Mouse (Mus musculus): ENCODE results near the gene 1190005I06Rik. TPM values are rescaled to one million over a fixed set of nuclear protein-coding genes. Genes with fewer than 3 reads are reported as not detected.

Gene 1190005I06Rik
- polyA plus RNA-seq, 1 experiment from 2014 or later, result 14.8 TPM

DNA sequence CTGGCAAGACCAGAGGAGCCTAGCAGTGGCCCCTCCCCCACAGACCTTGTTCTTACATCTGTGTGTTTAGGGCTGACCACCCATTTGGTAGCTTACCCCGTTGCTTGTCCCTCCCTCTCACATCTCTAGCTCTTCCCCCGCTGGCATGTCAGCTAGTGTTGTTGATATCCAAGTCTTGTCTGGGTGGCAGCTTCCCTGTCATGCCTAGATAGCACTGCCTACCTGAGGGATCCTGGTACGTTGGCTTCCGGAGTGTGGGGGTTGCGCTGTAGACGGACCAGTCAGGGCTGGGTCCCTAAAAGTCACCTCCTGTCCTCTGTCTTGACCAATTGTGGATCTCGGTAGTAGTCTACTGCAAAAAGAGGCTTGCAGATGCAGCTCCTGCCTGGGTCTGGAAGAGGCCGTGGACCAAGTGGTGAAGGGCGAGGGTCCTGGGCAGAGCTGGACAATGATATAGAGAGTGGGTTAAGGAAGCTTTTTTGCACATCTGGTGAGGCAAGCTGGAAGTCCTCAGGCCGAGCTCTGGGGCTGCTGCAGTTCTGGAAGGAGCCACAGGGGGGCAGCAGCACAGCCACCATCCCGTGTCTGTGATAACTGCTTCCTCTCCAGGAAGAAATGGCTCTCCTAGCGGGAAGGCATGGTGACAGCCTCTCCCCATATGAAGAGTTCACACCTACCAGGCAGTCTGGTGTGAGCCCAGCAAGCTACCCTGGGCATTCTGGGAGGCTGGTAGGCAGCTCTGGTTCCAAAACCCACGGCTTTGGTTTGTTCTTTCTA lies 77.3 kb downstream of the 1190005I06Rik start:
- Histone ChIP-seq H3K4me1 (peaks cover 29% of the 10 kb centered on the region), H3K27me3 (no peaks in the 10 kb centered on the region), H3K27ac (no peak overlapping the region), H3K9me3 (no peaks in the 10 kb centered on the region), H3K4me3 (no peak overlapping the region), H3K4me2 (no peak overlapping the region), H3K9ac (no peak overlapping the region), H3K36me3 (peaks cover 91% of the 10 kb centered on the region)
- ATAC-seq (ENCODE audit: insufficient number of reproducible peaks, insufficient read depth, low FRiP score, low TSS enrichment, low read depth), result no peak
- whole genome bisulfite sequencing, result 55% methylated on average over 13 of the region's 13 CpGs

GRCm38 (mm10) chr8:120569123-120569522 lies 78.3 kb downstream of the 1190005I06Rik start:
- WGBS, result 96% methylated on average over 17 of the region's 17 CpGs
- H3K4me1 ChIP-seq, result peaks cover 32% of the 10 kb centered on the region

DNA sequence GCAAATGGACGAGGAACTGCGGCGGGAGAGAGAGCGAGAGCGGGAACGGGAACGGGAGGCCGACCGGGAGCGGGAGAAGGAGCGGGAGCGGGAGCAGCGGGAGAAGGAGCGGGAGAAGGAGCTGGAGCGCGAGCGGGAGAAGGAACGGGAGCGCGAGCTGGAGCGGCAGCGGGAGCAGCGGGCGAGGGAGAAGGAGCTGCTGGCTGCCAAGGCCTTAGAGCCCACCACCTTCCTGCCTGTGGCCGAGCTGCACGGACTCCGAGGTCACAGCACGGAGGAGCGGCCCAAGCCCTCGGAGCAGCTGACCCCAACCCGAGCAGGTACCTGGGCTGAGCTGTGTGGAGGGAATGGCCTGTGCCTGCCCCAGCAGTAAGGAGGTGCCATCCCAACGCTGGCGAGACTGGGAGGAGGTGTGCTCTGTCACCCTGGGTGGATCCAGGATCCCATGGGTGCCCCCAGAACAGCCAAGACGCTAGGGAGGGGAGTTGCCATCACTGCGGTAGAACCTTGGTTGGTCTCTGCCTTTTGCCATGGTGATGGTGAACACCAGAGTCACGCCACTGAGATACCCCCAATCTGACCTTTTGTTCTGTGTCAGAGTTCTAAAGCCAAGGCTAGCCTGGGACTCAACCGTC lies 79.2 kb downstream of the 1190005I06Rik start:
- Histone ChIP-seq H3K27me3 (no peaks in the 10 kb centered on the region), H3K4me1 (peaks cover 37% of the 10 kb centered on the region), H3K36me3 (peaks cover 75% of the 10 kb centered on the region), H3K9ac (no peak overlapping the region), H3K9me3 (no peaks in the 10 kb centered on the region), H3K27ac (no peak overlapping the region), H3K4me2 (no peak overlapping the region), H3K4me3 (no peak overlapping the region)
- no peak for ATAC-seq (ENCODE audit: insufficient number of reproducible peaks, insufficient read depth, low FRiP score, low TSS enrichment, low read depth)
- WGBS, result 95% methylated on average over 37 of the region's 37 CpGs

More at GRCm38 (mm10) chr8:120569123-120569522, 78.3 kb downstream of the 1190005I06Rik start:
- no peak overlapping the region for H3K4me2 ChIP-seq
- ATAC-seq (ENCODE audit: insufficient number of reproducible peaks, insufficient read depth, low FRiP score, low TSS enrichment, low read depth), result no peak
- H3K27ac ChIP-seq, result no peak overlapping the region
- no peaks in the 10 kb centered on the region for H3K9me3 ChIP-seq
- no peaks in the 10 kb centered on the region for H3K27me3 ChIP-seq
- H3K36me3 ChIP-seq, result peaks cover 84% of the 10 kb centered on the region
- no peak overlapping the region for H3K4me3 ChIP-seq
- H3K9ac ChIP-seq, result no peak overlapping the region

DNA sequence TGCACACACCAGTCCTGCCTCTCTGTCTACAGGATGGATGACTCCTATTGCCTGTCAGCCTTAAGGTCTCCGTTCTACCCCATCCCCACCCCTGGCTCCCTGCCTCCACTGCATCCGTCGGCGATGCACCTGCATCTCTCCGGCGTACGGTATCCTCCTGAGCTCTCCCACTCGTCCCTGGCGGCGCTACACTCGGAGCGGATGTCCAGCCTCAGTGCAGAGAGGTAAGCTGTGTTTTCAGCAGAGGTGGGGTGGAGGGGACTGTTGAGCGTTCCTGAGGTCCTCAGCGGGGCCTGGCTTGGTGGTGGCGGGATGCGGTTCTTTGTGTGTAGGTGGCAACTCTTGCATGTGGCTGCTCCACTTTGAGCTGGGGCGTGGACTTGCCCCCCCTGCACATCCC lies 79.7 kb downstream of the 1190005I06Rik start:
- Histone ChIP-seq H3K36me3 (peaks cover 70% of the 10 kb centered on the region), H3K27ac (no peak overlapping the region), H3K4me2 (no peak overlapping the region), H3K4me3 (no peak overlapping the region), H3K4me1 (peaks cover 42% of the 10 kb centered on the region), H3K9me3 (no peaks in the 10 kb centered on the region), H3K9ac (no peak overlapping the region), H3K27me3 (no peaks in the 10 kb centered on the region)
- ATAC-seq (ENCODE audit: insufficient number of reproducible peaks, insufficient read depth, low FRiP score, low TSS enrichment, low read depth), result no peak
- 95% methylated on average over 17 of the region's 17 CpGs for WGBS

GRCm38 (mm10) chr8:120566681-120567080 lies 80.8 kb downstream of the 1190005I06Rik start:
- H3K27me3 ChIP-seq, result no peaks in the 10 kb centered on the region
- no peak for ATAC-seq (ENCODE audit: insufficient number of reproducible peaks, insufficient read depth, low FRiP score, low TSS enrichment, low read depth)
- H3K4me1 ChIP-seq, result peaks cover 53% of the 10 kb centered on the region
- WGBS, result 70% methylated on average over 8 of the region's 8 CpGs
- no peak overlapping the region for H3K4me2 ChIP-seq
- no peak overlapping the region for H3K27ac ChIP-seq
- peaks cover 63% of the 10 kb centered on the region for H3K36me3 ChIP-seq
- H3K9me3 ChIP-seq, result no peaks in the 10 kb centered on the region
- no peak overlapping the region for H3K9ac ChIP-seq
- H3K4me3 ChIP-seq, result no peak overlapping the region

- Histone ChIP-seq H3K4me1 (peaks cover 67% of the 10 kb centered on the region), H3K27me3 (no peaks in the 10 kb centered on the region), H3K4me3 (no peak overlapping the region), H3K27ac (peak overlapping the region; percentile 51), H3K36me3 (peaks cover 50% of the 10 kb centered on the region), H3K4me2 (no peak overlapping the region), H3K9ac (0 out of 2 replicates have a peak overlapping the region, but pooled peaks have one; percentile 8), H3K9me3 (no peaks in the 10 kb centered on the region)
- ATAC-seq (ENCODE audit: insufficient number of reproducible peaks, insufficient read depth, low FRiP score, low TSS enrichment, low read depth), result no peak
- 10% methylated on average over 7 of the region's 7 CpGs for WGBS
These were observed 82.2 kb downstream of the 1190005I06Rik start for GRCm38 (mm10) chr8:120565151-120565711.

- Histone ChIP-seq H3K36me3 (peaks cover 42% of the 10 kb centered on the region), H3K27me3 (no peaks in the 10 kb centered on the region), H3K9me3 (no peaks in the 10 kb centered on the region), H3K4me3 (no peak overlapping the region), H3K4me2 (peak overlapping the region; percentile 37), H3K9ac (peak overlapping the region; percentile 49; the same call in 1 of the 2 replicates), H3K4me1 (peaks cover 78% of the 10 kb centered on the region), H3K27ac (peak overlapping the region; percentile 86)
- 10% methylated on average over 20 of the region's 20 CpGs for WGBS
- ATAC-seq (ENCODE audit: insufficient number of reproducible peaks, insufficient read depth, low FRiP score, low TSS enrichment, low read depth), result no peak
These were observed 83.3 kb downstream of the 1190005I06Rik start for GRCm38 (mm10) chr8:120563851-120564837.

GRCm38 (mm10) chr8:120563348-120563724 lies 84.1 kb downstream of the 1190005I06Rik start:
- no peaks in the 10 kb centered on the region for H3K27me3 ChIP-seq
- H3K4me1 ChIP-seq, result peaks cover 86% of the 10 kb centered on the region
- H3K9ac ChIP-seq, result peak overlapping the region; percentile 36; the same call in 1 of the 2 replicates
- no peaks in the 10 kb centered on the region for H3K9me3 ChIP-seq
- peak overlapping the region; percentile 86 for H3K27ac ChIP-seq
- ATAC-seq (ENCODE audit: insufficient number of reproducible peaks, insufficient read depth, low FRiP score, low TSS enrichment, low read depth), result peak; percentile 10; the same call in 1 of the 2 replicates
- H3K36me3 ChIP-seq, result peaks cover 40% of the 10 kb centered on the region
- H3K4me2 ChIP-seq, result peak overlapping the region; percentile 37
- no peak overlapping the region for H3K4me3 ChIP-seq
- 3% methylated on average over 8 of the region's 8 CpGs for WGBS

DNA sequence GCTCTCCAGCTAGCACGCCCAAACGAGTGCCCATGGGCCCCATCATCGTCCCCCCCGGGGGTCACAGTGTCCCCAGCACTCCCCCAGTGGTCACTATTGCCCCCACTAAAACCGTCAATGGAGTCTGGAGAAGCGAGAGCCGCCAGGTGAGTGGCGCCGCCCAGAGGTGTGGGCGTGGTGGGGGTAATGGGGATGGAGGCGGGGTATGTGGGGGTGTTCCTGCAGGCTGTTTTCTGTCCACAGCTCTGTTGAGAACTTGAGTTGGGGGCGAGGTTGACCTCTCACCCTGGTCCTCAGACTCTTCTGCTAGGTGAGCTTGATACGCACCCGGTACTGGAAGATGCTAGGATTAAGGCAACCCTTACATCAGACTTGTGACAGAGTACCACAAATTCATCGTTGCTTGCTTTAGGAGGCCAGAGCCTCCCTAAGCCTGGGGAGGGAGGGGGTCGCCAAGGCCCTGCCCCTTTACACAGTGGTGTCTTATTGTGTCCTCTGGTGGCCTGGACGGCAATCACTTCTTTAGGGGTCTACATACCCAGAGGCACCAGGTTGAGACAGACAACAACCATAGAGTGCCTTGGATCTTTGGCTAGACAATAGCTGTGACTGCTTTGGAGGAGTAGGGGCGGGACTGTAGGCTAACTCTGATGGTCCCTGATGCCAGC lies 84.6 kb downstream of the 1190005I06Rik start:
- Histone ChIP-seq H3K27me3 (no peaks in the 10 kb centered on the region), H3K27ac (peak overlapping the region; percentile 86), H3K4me3 (no peak overlapping the region), H3K9ac (peak overlapping the region; percentile 36; the same call in 1 of the 2 replicates), H3K4me2 (peak overlapping the region; percentile 37), H3K36me3 (peaks cover 35% of the 10 kb centered on the region), H3K4me1 (peaks cover 91% of the 10 kb centered on the region), H3K9me3 (no peaks in the 10 kb centered on the region)
- WGBS, result 70% methylated on average over 18 of the region's 18 CpGs
- no peak; the same call in 1 of the 2 replicates for ATAC-seq (ENCODE audit: insufficient number of reproducible peaks, insufficient read depth, low FRiP score, low TSS enrichment, low read depth)

DNA sequence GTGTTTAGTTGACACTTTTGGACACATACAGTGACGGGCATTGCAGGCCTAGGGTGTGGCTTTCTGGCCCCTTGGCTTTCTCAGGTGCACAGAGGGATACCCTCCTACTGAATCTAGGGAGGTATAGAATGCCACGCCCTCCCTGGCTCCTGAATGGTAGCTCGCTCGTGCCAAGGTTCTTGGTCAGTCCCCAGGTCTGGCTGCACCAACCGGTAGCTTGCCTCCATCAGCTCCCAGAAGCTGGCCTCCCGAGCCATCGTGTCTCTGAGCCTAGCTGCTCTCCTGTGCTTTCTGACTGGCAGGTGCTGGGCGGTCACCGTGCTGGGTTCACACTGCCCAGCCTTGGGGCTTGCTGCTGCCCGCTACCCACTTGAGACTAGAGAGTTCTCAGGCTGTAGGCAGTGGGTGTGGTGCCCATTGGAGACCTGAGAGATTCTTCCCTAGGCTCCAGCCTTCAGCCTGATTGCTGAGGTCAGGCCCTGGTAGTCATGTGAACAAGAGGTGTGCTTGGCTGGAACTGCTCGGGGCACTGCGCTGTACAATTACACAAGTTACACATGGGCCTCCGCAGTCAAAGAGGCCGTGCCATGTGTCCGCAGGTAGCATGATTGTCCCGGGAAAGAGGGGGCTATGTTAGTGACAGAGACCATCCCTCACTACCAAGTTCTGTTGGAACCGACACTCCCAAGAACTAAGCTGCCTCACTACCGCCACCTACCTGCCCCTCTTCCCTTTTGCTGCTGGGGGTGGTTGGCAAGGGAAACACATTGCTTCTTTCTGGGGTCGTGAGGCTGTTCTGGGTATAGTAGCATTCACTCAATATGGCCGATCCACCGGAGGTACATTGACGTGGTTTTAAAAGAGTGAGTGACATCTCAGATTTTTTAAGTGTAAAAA lies 85.6 kb downstream of the 1190005I06Rik start:
- Histone ChIP-seq H3K4me3 (no peak overlapping the region), H3K27ac (peak overlapping the region; percentile 86), H3K9me3 (no peaks in the 10 kb centered on the region), H3K9ac (no peak overlapping the region), H3K27me3 (no peaks in the 10 kb centered on the region), H3K4me2 (no peak overlapping the region), H3K36me3 (peaks cover 25% of the 10 kb centered on the region), H3K4me1 (peaks cover 99% of the 10 kb centered on the region)
- WGBS, result 78% methylated on average over 22 of the region's 22 CpGs
- no peak for ATAC-seq (ENCODE audit: insufficient number of reproducible peaks, insufficient read depth, low FRiP score, low TSS enrichment, low read depth)
